Mouse (Mus musculus) thymus, adult 2 months (tissue): ENCODE results near the gene Elovl6. TPM values are rescaled to one million over a fixed set of nuclear protein-coding genes. Genes with fewer than 3 reads are reported as not detected.

Source experiments
- DNase-seq: peaks from one replicate; pipeline ENCODE4 v3.0.0; 2021
- H3K27ac ChIP-seq: fragments of 200-500 bp; 2 replicates; pipeline ENCODE4 v1.5.1; 2012; ENCODE audit warnings: low read length, control low read depth; ENCODE audit not compliant: control insufficient read depth, insufficient read depth
- H3K27me3 ChIP-seq: fragments of 200-500 bp; 2 replicates; pipeline ENCODE4 v1.6.1; 2012; ENCODE audit warnings: mild to moderate bottlenecking, low read length, moderate library complexity, mixed read lengths; ENCODE audit not compliant: control insufficient read depth, insufficient read depth
- H3K36me3 ChIP-seq: fragments of 200-500 bp; 2 replicates; pipeline ENCODE4 v1.6.1; 2012; ENCODE audit warnings: mild to moderate bottlenecking, low read length, moderate library complexity; ENCODE audit not compliant: control insufficient read depth, insufficient read depth
- H3K4me1 ChIP-seq: fragments of 200-500 bp; replicated peaks from 2 replicates; pipeline ENCODE4 v1.6.1; 2012; ENCODE audit warnings: low read length; ENCODE audit not compliant: control insufficient read depth, insufficient read depth
- H3K4me3 ChIP-seq: fragments of 200-500 bp; 2 replicates; pipeline ENCODE4 v1.5.1; 2012; ENCODE audit warnings: mild to moderate bottlenecking, low read length, control low read depth, moderate library complexity; ENCODE audit not compliant: control insufficient read depth, insufficient read depth
- CTCF ChIP-seq: fragments of 200-500 bp; IDR thresholded peaks from 2 replicates; pipeline ENCODE4 v1.5.1; 2012; ENCODE audit warnings: mild to moderate bottlenecking, control low read depth, low read length, moderate library complexity, borderline replicate concordance; ENCODE audit not compliant: control insufficient read depth, poor library complexity, insufficient read depth; ENCODE audit errors: extremely low read depth
- POLR2A ChIP-seq: fragments of 200-500 bp; IDR thresholded peaks from 2 replicates; pipeline ENCODE4 v1.6.1; 2012; ENCODE audit warnings: mild to moderate bottlenecking, low read length, control low read depth, moderate library complexity; ENCODE audit not compliant: control insufficient read depth, poor library complexity, insufficient read depth; ENCODE audit errors: extremely low read depth
- WGBS: fragments of 180-500 bp; shearing (Covaris S2); methylation state at CpG from one replicate; pipeline ENCODE4 v1.1.7; 2018; 5-methylcytosine and 5-hydroxymethylcytosine counted together
- polyA plus RNA-seq: library from polyadenylated mRNA; depleted of rRNA; stranded (reverse); fragments of >200 nt; gene quantifications from 2 replicates; pipeline ENCODE4 v1.2.3, GENCODE M21; 2012

The Elovl6 gene
- polyA plus RNA-seq, 1 experiment, result 24.8 TPM

GRCm38 (mm10) chr3:129560068-129560467 lies 27.9 kb downstream of the Elovl6 start:
- Histone ChIP-seq H3K4me1 (peaks cover 13% of the 10 kb centered on the region), H3K36me3 (no peaks in the 10 kb centered on the region), H3K4me3 (no peak overlapping the region), H3K27ac (no peak overlapping the region), H3K27me3 (no peaks in the 10 kb centered on the region)
- 88% methylated on average over 9 of the region's 9 CpGs for WGBS
- TF ChIP-seq CTCF, result no peak
- TF ChIP-seq POLR2A, result no peak
- no peak for DNase-seq

GRCm38 (mm10) chr3:129561011-129561410 lies 28.9 kb downstream of the Elovl6 start:
- Histone ChIP-seq H3K27ac (no peak overlapping the region), H3K4me3 (no peak overlapping the region), H3K36me3 (no peaks in the 10 kb centered on the region), H3K4me1 (peaks cover 12% of the 10 kb centered on the region), H3K27me3 (no peaks in the 10 kb centered on the region)
- DNase-seq, result peak; percentile 18
- TF ChIP-seq CTCF (no peak), POLR2A (no peak)
- WGBS, result 51% methylated on average over 10 of the region's 10 CpGs

- Histone ChIP-seq H3K27me3 (no peaks in the 10 kb centered on the region), H3K36me3 (no peaks in the 10 kb centered on the region), H3K4me3 (no peak overlapping the region), H3K4me1 (peaks cover 12% of the 10 kb centered on the region), H3K27ac (no peak overlapping the region)
- DNase-seq, result no peak
- TF ChIP-seq CTCF (no peak), POLR2A (no peak)
- WGBS, result 27% methylated on average over 2 of the region's 2 CpGs
These were observed 29.7 kb downstream of the Elovl6 start for GRCm38 (mm10) chr3:129561853-129562252.

GRCm38 (mm10) chr3:129562411-129562810 lies 30.3 kb downstream of the Elovl6 start:
- no peaks in the 10 kb centered on the region for H3K36me3 ChIP-seq
- no peak for DNase-seq
- TF ChIP-seq CTCF (no peak), POLR2A (no peak)
- no peaks in the 10 kb centered on the region for H3K27me3 ChIP-seq
- 69% methylated on average over 4 of the region's 4 CpGs for WGBS
- H3K4me1 ChIP-seq, result peaks cover 12% of the 10 kb centered on the region
- no peak overlapping the region for H3K4me3 ChIP-seq
- no peak overlapping the region for H3K27ac ChIP-seq

- TF ChIP-seq CTCF (no peak), POLR2A (no peak)
- Histone ChIP-seq H3K27ac (no peak overlapping the region), H3K27me3 (no peaks in the 10 kb centered on the region), H3K4me3 (no peak overlapping the region), H3K36me3 (no peaks in the 10 kb centered on the region), H3K4me1 (peaks cover 12% of the 10 kb centered on the region)
- 97% methylated on average over 4 of the region's 4 CpGs for WGBS
- no peak for DNase-seq
These were observed 31.7 kb downstream of the Elovl6 start for GRCm38 (mm10) chr3:129563807-129564206.

GRCm38 (mm10) chr3:129564852-129565251 lies 32.7 kb downstream of the Elovl6 start:
- no peak overlapping the region for H3K4me3 ChIP-seq
- H3K27ac ChIP-seq, result no peak overlapping the region
- DNase-seq, result no peak
- WGBS, result 91% methylated on average over 2 of the region's 2 CpGs
- H3K27me3 ChIP-seq, result no peaks in the 10 kb centered on the region
- no peaks in the 10 kb centered on the region for H3K36me3 ChIP-seq
- TF ChIP-seq POLR2A, result no peak
- no peak for TF ChIP-seq CTCF
- peaks cover 12% of the 10 kb centered on the region for H3K4me1 ChIP-seq

GRCm38 (mm10) chr3:129565458-129565857 lies 33.3 kb downstream of the Elovl6 start:
- Histone ChIP-seq H3K4me3 (no peak overlapping the region), H3K27me3 (no peaks in the 10 kb centered on the region), H3K27ac (no peak overlapping the region), H3K36me3 (no peaks in the 10 kb centered on the region), H3K4me1 (peaks cover 9% of the 10 kb centered on the region)
- DNase-seq, result no peak
- WGBS, result 89% methylated on average over 8 of the region's 8 CpGs
- TF ChIP-seq CTCF (no peak), POLR2A (no peak)
